Mouse (Mus musculus): ENCODE results near the gene Hs1bp3.

The Hs1bp3 gene

DNA sequence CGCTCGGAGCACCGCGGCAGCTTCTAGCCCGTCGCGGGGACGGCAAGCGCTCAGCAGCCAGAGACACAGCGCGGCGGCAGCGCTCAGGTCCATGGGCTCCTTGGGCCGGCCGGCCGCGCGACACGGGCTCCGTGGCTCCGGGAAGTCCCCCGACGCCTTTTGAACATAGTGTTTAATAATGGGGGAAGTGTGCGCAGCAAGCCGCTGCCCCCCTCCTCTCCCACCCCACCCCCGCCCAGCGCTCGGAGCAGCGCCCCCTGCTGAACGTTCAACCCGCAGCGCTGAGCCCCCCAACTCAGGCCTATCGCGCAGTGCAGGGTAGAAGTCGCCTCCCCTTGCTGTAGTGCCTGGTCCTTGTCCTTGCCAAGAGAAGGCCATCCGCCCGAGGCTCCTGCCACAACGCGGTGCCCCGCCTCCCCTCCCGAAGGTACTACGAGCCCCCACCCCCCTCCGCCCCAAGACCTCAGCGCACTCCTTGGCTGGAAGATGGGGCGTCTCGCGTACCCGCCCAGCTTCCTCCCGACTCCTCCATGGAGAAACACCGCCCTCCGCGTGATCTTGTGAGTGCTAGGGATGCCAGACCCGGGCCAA lies 11.3 kb upstream of the Hs1bp3 start, which contains the start of gene Gdf7:
Gene Gdf7 (minus strand): TSS at position 114 of the 591 bp plus-strand sequence.
- no peak for DNase-seq

- no peak for DNase-seq
These were observed 8.0 kb upstream of the Hs1bp3 start for GRCm38 (mm10) chr12:8305258-8305657.

GRCm38 (mm10) chr12:8306432-8306831 lies 6.8 kb upstream of the Hs1bp3 start:
- peak; percentile 70 to 76 for DNase-seq

- DNase-seq, result no peak
These were observed 6.3 kb upstream of the Hs1bp3 start for GRCm38 (mm10) chr12:8306910-8307309.

- no peak for DNase-seq
These were observed 2.2 kb upstream of the Hs1bp3 start for GRCm38 (mm10) chr12:8310992-8311391.

DNA sequence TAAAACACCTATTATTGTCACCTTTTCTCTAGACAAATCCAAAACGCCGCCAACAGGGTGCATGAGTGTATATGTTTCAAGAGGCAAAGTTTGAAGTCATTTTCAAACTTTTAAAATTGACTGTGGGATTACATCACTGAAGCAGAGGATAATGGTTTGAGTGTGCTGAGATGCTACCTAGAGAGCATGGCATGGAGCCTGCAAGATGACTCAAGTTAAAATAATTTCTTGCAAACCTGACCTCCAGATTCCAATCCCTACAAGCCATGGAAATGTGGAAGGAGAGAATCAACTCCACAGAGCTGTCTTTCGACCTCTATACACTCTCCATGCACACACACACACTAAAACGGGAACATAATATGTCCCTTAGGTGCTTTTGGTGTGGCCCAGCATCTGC lies 966 bp upstream of the Hs1bp3 start:
- DNase-seq, result no peak

DNA sequence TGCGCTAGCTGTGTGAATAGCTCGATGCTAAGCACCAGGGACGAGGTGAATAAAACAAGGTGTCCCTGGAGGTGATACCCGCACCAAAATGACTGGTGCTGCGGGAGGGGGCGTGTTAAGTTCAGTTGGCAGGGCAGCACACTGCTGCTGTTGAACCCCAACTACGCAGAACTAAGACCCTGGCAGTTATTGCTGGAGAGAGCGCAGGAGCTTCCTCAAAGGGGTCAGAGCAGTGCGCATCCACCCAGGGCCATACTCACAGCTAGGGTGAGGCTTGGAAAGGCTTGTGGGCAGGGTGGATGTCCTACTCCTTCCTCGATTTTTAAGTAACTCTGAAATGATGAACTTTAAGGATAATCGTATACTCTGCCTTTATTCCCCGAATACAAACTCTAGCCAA lies 541 bp downstream of the Hs1bp3 start:
- no peak for DNase-seq

- no peak for DNase-seq
These were observed 3.3 kb downstream of the Hs1bp3 start for GRCm38 (mm10) chr12:8316541-8316940.

GRCm38 (mm10) chr12:8320084-8320713 lies 7.0 kb downstream of the Hs1bp3 start:
- peak; percentile 84 to 86 for DNase-seq

GRCm38 (mm10) chr12:8321506-8321905 lies 8.3 kb downstream of the Hs1bp3 start:
- no peak for DNase-seq

- no peak for DNase-seq
These were observed 10.9 kb downstream of the Hs1bp3 start for GRCm38 (mm10) chr12:8324086-8324485.

DNA sequence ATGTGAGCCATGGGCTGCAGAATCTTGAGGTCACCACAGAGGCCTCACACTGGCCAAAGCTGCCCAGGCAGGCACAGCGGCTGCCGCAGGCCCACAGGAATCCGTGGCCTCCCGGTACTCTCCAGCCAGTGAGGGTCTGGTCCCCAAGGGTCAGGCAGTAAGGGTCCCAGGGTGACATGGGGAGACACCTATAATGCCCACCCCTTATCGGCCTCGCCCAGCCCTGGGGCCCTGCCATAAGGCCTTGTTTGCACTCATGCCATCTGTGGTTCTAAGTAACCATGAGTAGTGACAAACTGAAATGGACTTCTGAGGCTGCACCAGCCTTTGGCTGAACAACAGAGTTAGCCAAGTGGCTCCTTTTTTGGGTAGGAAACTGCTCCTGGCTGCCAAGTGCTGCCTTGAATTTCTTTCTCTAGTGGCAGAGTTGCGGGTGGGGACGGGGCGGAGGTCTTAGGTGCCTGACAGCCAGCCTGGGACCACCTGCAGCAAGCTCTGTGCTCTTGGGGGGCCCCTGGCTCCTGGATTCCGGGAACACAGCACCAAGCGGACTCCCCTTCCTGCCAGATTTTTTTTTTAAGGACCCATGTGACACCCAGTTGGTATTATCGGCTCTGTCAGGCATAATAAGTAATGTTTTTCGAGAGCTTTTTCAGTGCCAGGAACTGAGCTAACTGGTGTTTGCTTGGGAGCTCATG lies 12.2 kb downstream of the Hs1bp3 start:
- no peak for DNase-seq

DNA sequence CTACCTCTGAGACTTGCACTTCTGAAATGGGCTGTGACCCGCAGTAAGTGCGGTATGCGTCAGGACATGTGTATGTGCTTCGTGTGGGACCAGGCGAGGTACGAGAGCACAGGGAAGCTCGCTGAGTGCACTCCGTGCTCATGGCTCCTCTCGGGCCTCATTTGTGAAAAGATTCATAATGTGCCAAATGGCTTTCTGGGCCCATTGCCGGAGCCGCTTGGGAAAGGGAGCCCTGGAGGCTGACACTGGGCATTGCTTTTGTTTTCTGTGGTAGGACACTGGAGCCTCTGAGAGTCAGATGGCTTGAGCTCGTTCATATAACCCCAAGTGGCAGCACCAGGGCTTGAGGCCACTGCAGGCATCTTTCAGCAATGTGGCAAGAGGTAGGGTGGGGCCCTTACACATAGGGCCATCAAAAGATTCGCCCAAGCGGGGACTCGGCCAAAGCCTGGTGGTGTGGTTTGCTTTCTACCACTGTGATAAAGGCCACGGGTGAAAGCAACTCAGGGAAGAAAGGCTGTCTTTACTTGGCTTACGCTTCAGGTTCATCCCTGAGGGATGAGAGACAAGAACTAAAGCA lies 12.8 kb downstream of the Hs1bp3 start:
- DNase-seq, result peak; percentile 41 to 45

DNA sequence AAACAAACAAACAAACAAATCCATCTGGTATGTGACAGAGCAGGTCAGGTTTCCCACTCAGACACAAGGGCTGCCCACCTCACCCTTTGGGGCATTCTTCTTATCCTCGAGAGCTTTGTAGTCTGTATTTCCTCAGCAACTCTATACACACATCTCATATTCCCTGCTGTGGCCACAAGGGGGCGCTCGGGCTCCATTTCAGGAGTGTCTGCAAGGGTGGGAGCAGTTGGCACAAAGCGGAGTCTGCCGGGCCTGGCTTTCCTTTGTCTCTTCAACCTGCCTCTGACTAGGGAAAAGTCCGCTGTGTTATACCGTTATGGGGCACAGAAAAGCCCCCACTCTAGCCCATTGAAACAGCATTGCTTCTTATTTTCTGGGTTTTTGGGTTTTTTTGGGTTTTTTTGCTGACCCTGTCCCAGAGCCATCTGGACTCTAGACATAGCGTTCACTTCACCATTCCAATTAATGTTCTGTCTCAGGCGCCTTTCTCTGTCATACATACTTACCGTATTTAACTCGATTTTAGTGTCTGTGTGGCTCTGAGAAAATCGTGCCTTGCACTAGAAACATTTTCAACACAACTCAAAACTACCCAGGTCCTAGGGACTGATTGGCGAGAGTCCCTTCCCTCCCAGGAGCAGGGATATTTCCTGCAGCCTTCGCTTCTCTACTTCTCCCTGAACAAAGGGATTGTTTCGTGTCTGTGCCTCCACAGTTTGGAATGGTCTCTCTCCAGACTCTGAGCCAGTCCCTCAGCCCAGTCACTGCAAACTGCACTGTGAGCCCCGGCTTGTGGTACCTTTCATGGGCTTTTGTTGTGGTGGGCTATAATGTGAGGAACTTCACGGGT lies 13.8 kb downstream of the Hs1bp3 start:
- DNase-seq, result peak; percentile 95 to 96

DNA sequence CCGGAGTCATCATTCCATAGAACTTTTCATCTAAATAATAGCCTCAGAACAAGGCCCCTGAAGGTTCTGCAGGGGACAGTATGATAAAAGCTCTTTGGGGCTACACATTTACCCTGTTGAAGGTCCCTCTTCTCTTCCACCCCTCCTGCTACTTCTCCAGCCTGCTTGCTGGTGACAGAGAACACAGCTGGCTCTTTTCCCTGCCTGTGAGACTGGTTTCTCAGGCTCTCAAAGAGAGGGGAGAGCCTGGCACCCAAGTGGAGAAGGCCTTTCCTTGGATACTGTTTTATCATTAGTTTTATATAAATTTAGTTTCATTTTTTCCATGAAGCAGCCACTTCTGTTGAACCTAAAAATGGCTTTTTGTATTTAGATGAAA lies 14.4 kb downstream of the Hs1bp3 start:
- DNase-seq, result no peak

GRCm38 (mm10) chr12:8329236-8329635 lies 16.0 kb downstream of the Hs1bp3 start:
- no peak for DNase-seq

- DNase-seq, result no peak
These were observed 18.4 kb downstream of the Hs1bp3 start for GRCm38 (mm10) chr12:8331489-8332173.

- DNase-seq, result no peak
These were observed 18.9 kb downstream of the Hs1bp3 start for GRCm38 (mm10) chr12:8332174-8332542.

DNA sequence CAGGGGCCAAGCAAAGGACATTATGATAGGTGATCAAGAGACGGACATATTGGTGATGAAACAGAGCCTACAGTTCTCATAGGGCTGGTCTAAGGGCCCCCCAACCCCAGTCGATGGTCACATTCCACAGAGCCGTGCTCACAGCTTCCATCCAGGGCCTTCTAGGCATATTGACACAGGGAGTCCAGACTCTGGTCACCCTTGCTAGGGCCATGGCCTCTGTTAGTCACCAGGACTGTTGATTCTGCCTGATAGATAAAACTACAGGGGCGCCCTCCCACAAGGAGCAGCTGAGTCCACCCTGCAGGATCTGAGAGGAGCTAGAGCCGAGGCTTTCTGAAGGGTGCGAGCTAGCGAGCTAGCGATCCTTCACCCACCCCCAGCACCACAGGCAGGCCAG lies 20.4 kb downstream of the Hs1bp3 start:
- no peak for DNase-seq

DNA sequence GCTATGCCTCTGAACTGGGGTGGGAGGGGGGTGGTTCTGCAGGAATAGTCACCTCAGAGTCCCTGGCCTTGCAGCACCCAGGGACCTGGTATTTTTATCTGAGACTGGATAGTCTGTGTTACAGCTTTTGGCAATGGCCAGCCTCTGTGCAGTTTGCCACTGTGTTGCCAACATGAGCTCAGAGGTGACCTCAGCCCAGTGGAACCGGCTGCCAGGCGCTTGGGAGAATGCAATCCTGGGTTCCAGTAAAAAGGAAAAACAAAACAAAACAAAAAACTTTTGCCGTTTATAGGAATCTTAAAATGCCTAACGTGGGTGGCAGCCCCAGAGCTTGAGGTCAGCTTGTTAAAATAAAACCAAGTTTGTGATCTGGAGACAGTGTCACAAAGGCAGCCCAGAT lies 21.0 kb downstream of the Hs1bp3 start:
- peak in 1 of 2 experiments; percentile 47 for DNase-seq

- DNase-seq, result no peak
These were observed 22.3 kb downstream of the Hs1bp3 start for GRCm38 (mm10) chr12:8335503-8335902.

GRCm38 (mm10) chr12:8336601-8337285 lies 23.5 kb downstream of the Hs1bp3 start:
- DNase-seq, result no peak
